Mouse (Mus musculus): ENCODE data around the gene Tekt3. TPM values are rescaled to one million over a fixed set of nuclear protein-coding genes. Genes with fewer than 3 reads are reported as not detected.

The Tekt3 gene
- total and polyA plus RNA-seq, 3 experiments = 0.11 TPM; not detected in 2

DNA sequence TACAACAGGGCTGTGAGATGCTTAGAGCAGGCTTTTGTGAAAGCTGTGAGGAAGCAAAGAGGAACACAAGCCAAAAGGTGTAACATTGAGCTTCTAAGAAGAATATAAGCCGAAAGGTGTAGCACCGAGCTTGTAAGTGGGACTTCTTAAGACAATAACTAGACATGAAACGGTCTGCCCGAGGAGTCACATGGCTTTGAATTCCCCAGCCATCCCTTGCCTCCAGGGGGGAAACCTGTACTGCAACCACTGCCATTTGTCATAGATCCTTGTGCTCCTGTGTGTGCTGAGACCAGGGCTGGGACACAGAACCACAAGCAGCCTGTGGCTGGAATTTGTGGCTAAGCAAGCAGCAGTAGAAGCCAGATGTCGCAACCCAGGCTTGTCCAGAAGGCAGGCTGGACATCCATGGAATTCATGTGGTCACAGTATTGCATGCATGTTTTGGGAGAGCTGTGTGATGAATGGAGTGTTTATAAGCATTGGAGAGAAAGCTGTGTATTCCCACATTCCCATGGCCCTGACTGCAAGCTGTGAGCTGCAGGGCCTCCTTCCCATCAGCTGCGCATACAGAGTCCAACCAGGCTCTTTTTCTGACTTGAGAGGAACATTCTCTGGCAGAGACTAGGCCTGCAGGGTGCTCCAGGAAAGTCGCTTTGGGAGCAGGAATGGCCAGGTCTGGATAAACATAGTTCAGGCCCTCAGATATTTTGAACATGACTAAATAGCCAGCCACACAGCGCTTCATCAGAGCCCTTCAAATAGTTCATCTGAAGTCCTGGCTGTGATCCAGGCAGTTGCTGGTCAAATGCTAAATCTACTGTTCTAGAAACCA is 53.6 kb downstream of the Tekt3 start:
- Histone ChIP-seq H3K9me3 (replicated peaks) (peaks cover 6% of the 10 kb centered on the region), H3K27me3 (ENCODE audit: insufficient read depth, low read length) (no peaks in the 10 kb centered on the region), H3K4me3 (ENCODE audit: low read depth, low read length) (no peak overlapping the region), H3K4me1 (ENCODE audit: insufficient read depth, low read depth, low read length) (no peaks in the 10 kb centered on the region), H3K36me3 (replicated peaks) (no peaks in the 10 kb centered on the region)
- no peak for ATAC-seq (ENCODE audit: extremely low read depth, insufficient number of reproducible peaks, low FRiP score, poor library complexity, severe bottlenecking)
- TF ChIP-seq CTCF (IDR thresholded peaks at IDR 0.05; ENCODE audit: low read depth, low read length) = no peak
- TF ChIP-seq GATA2 (IDR thresholded peaks at IDR 0.05; ENCODE audit: borderline replicate concordance, low read depth, low read length) = no peak
- TF ChIP-seq GATA1 (IDR thresholded peaks at IDR 0.05; ENCODE audit: borderline replicate concordance, low read length) = no peak
- TF ChIP-seq TAL1 (conservative IDR thresholded peaks at IDR 0.05; ENCODE audit: low read depth, low read length) = no peak
- TF ChIP-seq POLR2AphosphoS5 (IDR thresholded peaks at IDR 0.05; ENCODE audit: insufficient replicate concordance, low read depth, low read length) = no peak
- DNase-seq (ENCODE audit: low spot score) = no peak

DNA sequence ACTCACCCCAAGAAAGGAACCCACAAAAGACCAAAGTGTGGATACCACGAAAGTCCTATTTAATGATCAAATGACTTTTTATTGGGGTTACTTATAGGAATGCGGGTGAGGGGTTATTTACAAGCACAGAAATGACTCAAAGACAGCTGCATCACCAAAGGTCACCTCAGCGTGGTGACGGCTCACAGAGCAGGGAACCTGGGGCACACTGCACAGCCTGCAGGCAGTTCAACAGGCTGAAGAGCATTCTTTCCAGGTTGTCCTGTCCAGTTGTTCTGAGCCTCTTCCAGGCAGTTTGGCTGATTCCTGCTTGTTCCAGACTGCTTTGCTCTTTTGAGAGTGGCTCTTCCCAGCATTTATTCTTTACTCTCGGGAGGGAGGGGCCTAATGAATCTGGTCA is 55.2 kb downstream of the Tekt3 start:
- no peaks in the 10 kb centered on the region for H3K27me3 ChIP-seq (ENCODE audit: insufficient read depth, low read length)
- H3K4me1 ChIP-seq (ENCODE audit: insufficient read depth, low read depth, low read length) = no peaks in the 10 kb centered on the region
- H3K4me3 ChIP-seq (ENCODE audit: low read depth, low read length) = no peak overlapping the region
- H3K9me3 ChIP-seq (replicated peaks) = peaks cover 8% of the 10 kb centered on the region
- ATAC-seq (ENCODE audit: extremely low read depth, insufficient number of reproducible peaks, low FRiP score, poor library complexity, severe bottlenecking) (no peak), DNase-seq (ENCODE audit: low spot score) (no peak)
- H3K36me3 ChIP-seq (replicated peaks) = no peaks in the 10 kb centered on the region
- TF ChIP-seq GATA2 (IDR thresholded peaks at IDR 0.05; ENCODE audit: borderline replicate concordance, low read depth, low read length) = no peak
- TF ChIP-seq CTCF (IDR thresholded peaks at IDR 0.05; ENCODE audit: low read depth, low read length) = no peak
- no peak for TF ChIP-seq GATA1 (IDR thresholded peaks at IDR 0.05; ENCODE audit: borderline replicate concordance, low read length)
- no peak for TF ChIP-seq POLR2AphosphoS5 (IDR thresholded peaks at IDR 0.05; ENCODE audit: insufficient replicate concordance, low read depth, low read length)
- TF ChIP-seq TAL1 (conservative IDR thresholded peaks at IDR 0.05; ENCODE audit: low read depth, low read length) = no peak

DNA sequence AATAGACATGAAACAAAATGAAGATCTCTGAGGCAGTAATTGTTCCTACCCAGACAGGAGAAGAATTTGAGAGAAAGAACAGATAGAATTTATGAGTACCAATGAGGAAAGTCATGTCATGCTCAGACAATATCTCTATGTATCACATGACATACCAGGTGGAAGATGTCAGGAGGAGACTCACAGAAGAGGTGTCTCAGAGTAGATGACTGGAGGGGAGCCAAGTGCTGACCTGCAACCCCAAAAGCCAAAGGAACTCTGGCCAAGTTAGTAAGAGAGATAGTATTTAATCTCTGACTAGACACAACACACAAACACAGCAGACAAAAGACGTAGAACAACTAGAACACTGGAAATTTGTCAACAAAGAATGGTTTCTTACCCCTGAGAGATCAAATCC is 55.8 kb downstream of the Tekt3 start:
- no peak for ATAC-seq (ENCODE audit: extremely low read depth, insufficient number of reproducible peaks, low FRiP score, poor library complexity, severe bottlenecking)
- peaks cover 8% of the 10 kb centered on the region for H3K9me3 ChIP-seq (replicated peaks)

DNA sequence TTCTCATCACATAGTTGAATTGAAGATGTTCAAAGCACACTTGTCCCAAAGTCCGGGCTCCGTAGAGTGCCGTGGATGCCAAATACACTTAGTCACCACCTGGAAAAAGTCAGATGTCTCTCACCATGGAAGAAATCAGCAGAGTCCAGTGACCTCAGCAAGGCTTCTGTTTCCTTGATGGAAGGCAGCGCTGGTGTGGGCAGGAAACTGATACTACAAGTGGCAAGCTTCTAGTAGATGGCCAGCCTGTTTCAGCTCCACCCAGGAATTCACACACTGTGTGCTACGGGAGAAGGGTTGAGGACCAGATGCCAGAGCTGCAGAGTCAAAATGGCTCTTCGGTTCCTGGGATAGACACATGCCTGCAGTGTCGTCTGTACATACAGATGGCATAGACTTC is 58.3 kb downstream of the Tekt3 start:
- TF ChIP-seq CTCF (IDR thresholded peaks at IDR 0.05; ENCODE audit: low read depth, low read length) = no peak
- TF ChIP-seq GATA2 (IDR thresholded peaks at IDR 0.05; ENCODE audit: borderline replicate concordance, low read depth, low read length) = no peak
- no peak for TF ChIP-seq TAL1 (conservative IDR thresholded peaks at IDR 0.05; ENCODE audit: low read depth, low read length)
- TF ChIP-seq POLR2AphosphoS5 (IDR thresholded peaks at IDR 0.05; ENCODE audit: insufficient replicate concordance, low read depth, low read length) = no peak
- no peak for TF ChIP-seq GATA1 (IDR thresholded peaks at IDR 0.05; ENCODE audit: borderline replicate concordance, low read length)
- Histone ChIP-seq H3K27me3 (ENCODE audit: insufficient read depth, low read length) (no peaks in the 10 kb centered on the region), H3K4me1 (ENCODE audit: insufficient read depth, low read depth, low read length) (no peaks in the 10 kb centered on the region), H3K9me3 (replicated peaks) (peaks cover 13% of the 10 kb centered on the region), H3K4me3 (ENCODE audit: low read depth, low read length) (no peak overlapping the region), H3K36me3 (replicated peaks) (no peaks in the 10 kb centered on the region)
- DNase-seq (ENCODE audit: low spot score) (no peak), ATAC-seq (ENCODE audit: extremely low read depth, insufficient number of reproducible peaks, low FRiP score, poor library complexity, severe bottlenecking) (no peak)

More for the DNA sequence above, 55.8 kb downstream of the Tekt3 start:
- Histone ChIP-seq H3K4me3 (ENCODE audit: low read depth, low read length) (no peak overlapping the region), H3K4me1 (ENCODE audit: insufficient read depth, low read depth, low read length) (no peaks in the 10 kb centered on the region), H3K27me3 (ENCODE audit: insufficient read depth, low read length) (no peaks in the 10 kb centered on the region), H3K36me3 (replicated peaks) (no peaks in the 10 kb centered on the region)
- no peak for DNase-seq (ENCODE audit: low spot score)
- TF ChIP-seq CTCF (IDR thresholded peaks at IDR 0.05; ENCODE audit: low read depth, low read length) (no peak), TAL1 (conservative IDR thresholded peaks at IDR 0.05; ENCODE audit: low read depth, low read length) (no peak), GATA2 (IDR thresholded peaks at IDR 0.05; ENCODE audit: borderline replicate concordance, low read depth, low read length) (no peak), POLR2AphosphoS5 (IDR thresholded peaks at IDR 0.05; ENCODE audit: insufficient replicate concordance, low read depth, low read length) (no peak), GATA1 (IDR thresholded peaks at IDR 0.05; ENCODE audit: borderline replicate concordance, low read length) (no peak)

- no peak overlapping the region for H3K4me3 ChIP-seq (ENCODE audit: low read depth, low read length)
- H3K4me1 ChIP-seq (ENCODE audit: insufficient read depth, low read depth, low read length) = no peaks in the 10 kb centered on the region
- no peaks in the 10 kb centered on the region for H3K27me3 ChIP-seq (ENCODE audit: insufficient read depth, low read length)
- no peaks in the 10 kb centered on the region for H3K36me3 ChIP-seq (replicated peaks)
- no peak for TF ChIP-seq GATA1 (IDR thresholded peaks at IDR 0.05; ENCODE audit: borderline replicate concordance, low read length)
- no peak for TF ChIP-seq CTCF (IDR thresholded peaks at IDR 0.05; ENCODE audit: low read depth, low read length)
- no peak for TF ChIP-seq POLR2AphosphoS5 (IDR thresholded peaks at IDR 0.05; ENCODE audit: insufficient replicate concordance, low read depth, low read length)
- TF ChIP-seq GATA2 (IDR thresholded peaks at IDR 0.05; ENCODE audit: borderline replicate concordance, low read depth, low read length) = no peak
- TF ChIP-seq TAL1 (conservative IDR thresholded peaks at IDR 0.05; ENCODE audit: low read depth, low read length) = no peak
- H3K9me3 ChIP-seq (replicated peaks) = peaks cover 26% of the 10 kb centered on the region
- DNase-seq (ENCODE audit: low spot score) (no peak), ATAC-seq (ENCODE audit: extremely low read depth, insufficient number of reproducible peaks, low FRiP score, poor library complexity, severe bottlenecking) (no peak)
Measured at GRCm38 (mm10) chr11:63122249-63122648, 60.8 kb downstream of the Tekt3 start.

GRCm38 (mm10) chr11:63122776-63123350 is 61.4 kb downstream of the Tekt3 start:
- H3K4me1 ChIP-seq (ENCODE audit: insufficient read depth, low read depth, low read length) = no peaks in the 10 kb centered on the region
- no peak for DNase-seq (ENCODE audit: low spot score)
- no peak for ATAC-seq (ENCODE audit: extremely low read depth, insufficient number of reproducible peaks, low FRiP score, poor library complexity, severe bottlenecking)

More at GRCm38 (mm10) chr11:63122776-63123350, 61.4 kb downstream of the Tekt3 start:
- TF ChIP-seq CTCF (IDR thresholded peaks at IDR 0.05; ENCODE audit: low read depth, low read length) = no peak
- no peak for TF ChIP-seq POLR2AphosphoS5 (IDR thresholded peaks at IDR 0.05; ENCODE audit: insufficient replicate concordance, low read depth, low read length)
- no peak for TF ChIP-seq GATA1 (IDR thresholded peaks at IDR 0.05; ENCODE audit: borderline replicate concordance, low read length)
- TF ChIP-seq GATA2 (IDR thresholded peaks at IDR 0.05; ENCODE audit: borderline replicate concordance, low read depth, low read length) = no peak
- TF ChIP-seq TAL1 (conservative IDR thresholded peaks at IDR 0.05; ENCODE audit: low read depth, low read length) = no peak
- Histone ChIP-seq H3K9me3 (replicated peaks) (peaks cover 29% of the 10 kb centered on the region), H3K4me3 (ENCODE audit: low read depth, low read length) (no peak overlapping the region), H3K36me3 (replicated peaks) (no peaks in the 10 kb centered on the region), H3K27me3 (ENCODE audit: insufficient read depth, low read length) (no peaks in the 10 kb centered on the region)

All from G1E (cell line).